Mouse (Mus musculus) liver, adult 2 months (tissue): Measurements from ENCODE around the gene Atp2b1.

Experiments used
- CTCF ChIP-seq: fragments of 200-500 bp; IDR thresholded peaks from 2 replicates; pipeline ENCODE4 v1.5.1; 2011; ENCODE audit warnings: low read depth, low read length, control low read depth
- POLR2A ChIP-seq: fragments of 200-500 bp; IDR thresholded peaks from 2 replicates; pipeline ENCODE4 v1.6.1; 2011; ENCODE audit warnings: low read length, control low read depth; ENCODE audit not compliant: insufficient read depth; ENCODE audit errors: extremely low read depth

DNA sequence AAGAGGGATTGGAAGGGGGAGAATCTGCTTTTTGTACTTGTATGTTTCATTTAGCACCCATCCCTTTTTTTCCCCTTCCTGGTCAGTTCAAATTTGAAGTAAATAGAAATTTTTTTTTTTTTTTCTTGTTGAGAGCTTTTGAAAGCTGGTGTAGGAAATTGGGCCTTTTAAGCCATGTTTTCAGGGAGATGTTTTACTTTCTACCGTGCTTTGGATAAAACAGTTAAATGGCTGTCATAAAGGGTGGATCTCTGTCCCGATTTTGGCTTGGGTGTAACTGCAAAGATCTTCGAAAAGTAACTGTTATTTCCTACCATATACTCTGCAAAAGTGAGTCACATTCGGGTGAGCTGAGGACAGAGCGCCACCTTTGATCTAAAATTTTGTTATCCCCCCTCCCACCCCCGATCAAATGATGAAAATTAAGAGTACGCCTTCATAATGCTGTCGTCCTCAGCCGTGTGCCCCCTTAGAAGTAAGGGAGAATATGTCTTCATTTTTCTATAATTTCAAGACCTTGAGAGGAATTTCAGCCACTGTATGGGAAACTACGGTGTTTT, 2.7 kb downstream of the Atp2b1 start:
- no peak for TF ChIP-seq POLR2A
- TF ChIP-seq CTCF, result no peak
